Mouse (Mus musculus) CD4-positive helper T cell, adult 2 months (primary cell): ENCODE results near the gene Tas2r116.

Experiments used
- DNase-seq: peaks from one replicate; pipeline ENCODE4 v3.0.0-alpha.2; 2012; ENCODE audit warnings: low read depth, missing footprints, low spot score

Tas2r116 gene

GRCm38 (mm10) chr6:132855138-132855537 is at the start of gene Tas2r116:
TSS of gene Tas2r116 (plus strand) at chr6:132855438.
- DNase-seq = no peak

GRCm38 (mm10) chr6:132846842-132847241 is 8.4 kb upstream of the Tas2r116 start, which contains the start of gene Tas2r123:
TSS of gene Tas2r123 (plus strand) at chr6:132847142.
- DNase-seq = no peak

DNA sequence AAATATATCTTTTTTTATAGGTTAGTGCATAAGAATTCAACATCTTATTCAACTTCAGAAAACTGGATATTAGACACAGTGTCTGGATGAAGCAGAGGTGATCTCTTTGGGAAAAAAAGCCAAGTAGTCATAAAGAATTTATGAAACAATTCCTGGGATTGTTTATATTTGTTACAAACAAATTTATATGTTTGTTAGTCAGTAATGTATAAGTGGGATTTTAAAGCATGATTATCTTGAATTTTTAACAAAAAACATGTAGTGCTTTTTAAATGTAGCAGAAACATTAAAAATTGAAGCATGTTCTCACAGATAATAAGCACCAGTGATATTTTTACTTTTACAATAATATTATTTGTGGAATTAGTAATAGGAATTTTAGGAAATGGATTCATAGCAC is 12.5 kb downstream of the Tas2r116 start, which contains the start of gene Tas2r110:
TSS of gene Tas2r110 (plus strand) at position 301 of the 400 bp plus-strand sequence.
- no peak for DNase-seq

DNA sequence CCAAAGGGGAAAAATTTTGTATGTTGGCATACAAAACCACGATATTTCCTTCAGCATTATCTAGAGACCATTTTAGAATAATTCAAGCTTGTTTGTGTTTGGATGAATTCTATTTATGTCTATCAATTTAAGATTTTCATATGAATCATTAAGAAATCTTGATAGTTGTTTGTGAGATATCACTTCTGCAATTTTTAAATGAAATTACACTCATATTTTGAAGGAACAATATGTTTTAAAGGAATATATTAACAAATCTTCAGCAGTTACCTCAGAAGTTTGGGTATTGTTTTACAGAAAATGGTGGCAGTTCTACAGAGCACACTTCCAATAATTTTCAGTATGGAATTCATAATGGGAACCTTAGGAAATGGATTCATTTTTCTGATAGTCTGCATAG is 37.5 kb downstream of the Tas2r116 start, which contains the start of gene Tas2r113:
TSS of gene Tas2r113 (plus strand) at position 301 of the 400 bp plus-strand sequence.
- DNase-seq = no peak
